Mouse (Mus musculus): ENCODE data around the gene Ifi208. TPM values are rescaled to one million over a fixed set of nuclear protein-coding genes. Genes with fewer than 3 reads are reported as not detected.
A peak's percentile ranks its signal among the peaks of the same experiment; 100 is the strongest.
"Not testable (repeated sequence)": the region's sequence is repeated elsewhere in the genome, so short reads cannot be mapped to it uniquely, and the experiment has no call there.

Gene Ifi208
- total RNA-seq (2012; rRNA removed) (0.04 and 0.08 TPM in 2 replicates), total RNA-seq (2014; rRNA removed) (0.13 and 0.14 TPM in 2 replicates), polyA plus RNA-seq (2012; ENCODE audit: insufficient read length, low read depth) (0.25 and 0.31 TPM in 2 replicates)

DNA sequence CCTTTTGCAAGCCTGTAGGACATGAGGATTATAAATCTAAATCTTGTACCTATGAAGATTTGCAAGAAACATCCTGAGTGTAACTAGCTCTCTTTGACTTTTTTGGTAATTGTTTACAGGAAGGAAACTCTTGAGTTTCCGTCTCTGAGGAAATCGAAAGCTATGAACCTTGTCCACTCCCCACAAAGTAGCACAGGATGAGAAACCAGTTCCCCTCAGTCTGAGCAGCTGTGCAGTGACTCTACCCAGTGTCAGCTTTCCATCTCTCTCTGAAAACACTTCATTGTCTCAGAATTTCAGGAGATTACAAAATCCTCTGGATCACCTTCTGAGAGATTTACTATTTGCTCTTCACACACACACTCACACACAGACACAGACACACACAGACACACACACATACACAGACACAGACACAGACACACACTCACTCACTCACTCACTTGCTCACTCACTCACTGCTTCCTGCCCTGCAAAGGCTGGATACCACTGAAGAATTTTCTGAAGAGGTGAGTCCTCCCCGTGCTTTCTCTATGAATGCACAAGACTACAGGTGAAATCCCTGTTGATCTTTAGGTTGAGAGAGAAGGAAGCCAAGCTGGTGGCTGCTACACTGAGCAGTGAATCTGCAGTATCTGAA lies at the start of gene Ifi208:
Gene Ifi208, plus strand, starts transcription at position 218 of the 640 bp plus-strand sequence.
- DNase-seq (ENCODE audit: extremely low read depth); H3K36me3 ChIP-seq (replicated peaks in 1 of 2; ENCODE audit: control insufficient read depth in 1 of 2, insufficient read depth in 1 of 2, low read length in 1 of 2); H3K9me3 ChIP-seq (replicated peaks; ENCODE audit: low read length); H3K79me2 ChIP-seq (replicated peaks; ENCODE audit: control insufficient read depth, extremely low read depth, insufficient read depth, poor library complexity, severe bottlenecking); dilution Hi-C loops (cut with MboI; ENCODE audit: extremely low pct_ligation_motif_present, extremely low pct_unique_long_range_greater_than_20kb, low sequenced_read_pairs); H3K4me3 ChIP-seq (replicated peaks in 1 of 3; ENCODE audit: low read depth in 2 of 3, low read length in 2 of 3, poor library complexity in 1 of 3); H3K27me3 ChIP-seq (replicated peaks); H3K27ac ChIP-seq (ENCODE audit: insufficient read depth, low read depth); H3K4me1 ChIP-seq (ENCODE audit: control insufficient read depth in 1 of 2, insufficient read depth in 2 of 2); in situ Hi-C loops (cut with MboI; ENCODE audit: low pct_ligation_motif_present, low pct_unique_long_range_greater_than_20kb, low sequenced_read_pairs); H3K9ac ChIP-seq (ENCODE audit: insufficient read depth, low read depth): not testable (repeated sequence)
- H3K4me2 ChIP-seq (ENCODE audit: insufficient read depth, low read depth, poor library complexity, severe bottlenecking), result peak within 1 kb of the TSS; percentile 71; the same call in 1 of the 2 replicates

DNA sequence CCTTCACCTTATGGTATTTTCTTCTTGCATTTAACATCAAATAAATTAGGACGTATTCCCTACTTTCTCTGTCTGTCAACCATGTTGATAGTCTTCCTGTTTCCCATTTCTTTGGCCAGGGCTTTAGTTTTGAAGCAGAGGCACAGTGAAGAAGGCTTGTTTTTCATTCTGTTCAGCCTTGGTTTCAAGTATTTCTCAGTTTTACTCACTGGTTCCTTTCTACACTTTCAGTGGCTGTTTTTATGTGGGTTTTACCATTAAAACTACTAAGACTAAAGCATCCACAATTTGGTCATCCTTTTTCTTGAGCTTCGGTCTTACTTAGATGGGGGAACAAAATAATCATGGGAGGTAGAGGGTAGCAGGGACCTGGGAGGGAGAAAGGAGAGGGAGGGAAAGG lies 49.4 kb upstream of the Ifi208 start:
- peak; percentile 8 for DNase-seq (ENCODE audit: extremely low read depth)
- no peak overlapping the region for H3K4me2 ChIP-seq (ENCODE audit: insufficient read depth, low read depth, poor library complexity, severe bottlenecking)
- no peaks in the 10 kb centered on the region for H3K79me2 ChIP-seq (replicated peaks; ENCODE audit: control insufficient read depth, extremely low read depth, insufficient read depth, poor library complexity, severe bottlenecking)
- H3K27me3 ChIP-seq (replicated peaks), result no peaks in the 10 kb centered on the region
- TF ChIP-seq MXI1 (IDR thresholded peaks at IDR 0.05; ENCODE audit: low read depth, low read length) (no peak), POLR2AphosphoS2 (IDR thresholded peaks at IDR 0.05; ENCODE audit: low read depth, low read length) (no peak), POLR2A (IDR thresholded peaks at IDR 0.05; ENCODE audit: low read depth, low read length) (no peak), EP300 (IDR thresholded peaks at IDR 0.05; ENCODE audit: low read length) (peak; percentile 75), CTCF (conservative IDR thresholded peaks at IDR 0.05 in 1 of 2, IDR thresholded peaks at IDR 0.05 in 1 of 2; ENCODE audit: low read depth in 2 of 2, low read length in 2 of 2) (no peak), RCOR1 (conservative IDR thresholded peaks at IDR 0.05; ENCODE audit: low read depth, low read length) (peak; percentile 63; the same call in 1 of the 2 replicates), IRF4 (IDR thresholded peaks at IDR 0.05; ENCODE audit: low read depth, low read length) (peak; percentile 86), ELF1 (IDR thresholded peaks at IDR 0.05; ENCODE audit: low read depth, low read length) (no peak), ZNF384 (IDR thresholded peaks at IDR 0.05; ENCODE audit: low read depth, low read length) (no peak), TCF12 (IDR thresholded peaks at IDR 0.05; ENCODE audit: low read depth, low read length) (no peak), BHLHE40 (IDR thresholded peaks at IDR 0.05; ENCODE audit: low read depth, low read length) (peak; percentile 39; the same call in 1 of the 2 replicates), PAX5 (IDR thresholded peaks at IDR 0.05; ENCODE audit: low read length) (no peak), ETS1 (conservative IDR thresholded peaks at IDR 0.05; ENCODE audit: low read depth, low read length) (peak; percentile 38; the same call in 1 of the 2 replicates), SIN3A (IDR thresholded peaks at IDR 0.05; ENCODE audit: low read length) (no peak), MYC (IDR thresholded peaks at IDR 0.05; ENCODE audit: low read depth, low read length) (no peak), JUND (conservative IDR thresholded peaks at IDR 0.05; ENCODE audit: low read depth, low read length) (peak; percentile 72), MAFK (IDR thresholded peaks at IDR 0.05; ENCODE audit: insufficient replicate concordance, low read length) (peak; percentile 82), MEF2A (IDR thresholded peaks at IDR 0.05; ENCODE audit: borderline replicate concordance, low read depth, low read length) (no peak), GABPA (IDR thresholded peaks at IDR 0.05; ENCODE audit: insufficient replicate concordance, low read depth, low read length) (no peak), JUN (IDR thresholded peaks at IDR 0.05; ENCODE audit: insufficient read depth, low read depth, low read length) (peak; percentile 55; the same call in 1 of the 2 replicates), ZKSCAN1 (IDR thresholded peaks at IDR 0.05; ENCODE audit: borderline replicate concordance, low read depth, low read length) (no peak)
- H3K4me3 ChIP-seq (replicated peaks in 1 of 3; ENCODE audit: low read depth in 2 of 3, low read length in 2 of 3, poor library complexity in 1 of 3), result no peak overlapping the region
- H3K36me3 ChIP-seq (replicated peaks in 1 of 2; ENCODE audit: control insufficient read depth in 1 of 2, insufficient read depth in 1 of 2, low read length in 1 of 2), result no peaks in the 10 kb centered on the region
- no peak overlapping the region for H3K9ac ChIP-seq (ENCODE audit: insufficient read depth, low read depth)
- in situ Hi-C loops (cut with MboI; ENCODE audit: low pct_ligation_motif_present, low pct_unique_long_range_greater_than_20kb, low sequenced_read_pairs), result no loop called here
- peaks cover 0 to 26% of the 10 kb centered on the region in 2 experiments; a peak in 2 of 4 replicates for H3K4me1 ChIP-seq (ENCODE audit: control insufficient read depth in 1 of 2, insufficient read depth in 2 of 2)
- H3K9me3 ChIP-seq (replicated peaks; ENCODE audit: low read length), result no peaks in the 10 kb centered on the region
- dilution Hi-C loops (cut with MboI; ENCODE audit: extremely low pct_ligation_motif_present, extremely low pct_unique_long_range_greater_than_20kb, low sequenced_read_pairs), result no loop called here
- no peak overlapping the region for H3K27ac ChIP-seq (ENCODE audit: insufficient read depth, low read depth)
